Mouse (Mus musculus) liver, postnatal 0 days (tissue): ENCODE data around the gene Slc41a1.

Experiments used
- CTCF ChIP-seq: sonication (generic); IDR thresholded peaks from 2 replicates; pipeline ENCODE4 v1.5.1; 2016; ENCODE audit warnings: antibody characterized with exemption, low read depth
- EP300 ChIP-seq: IDR thresholded peaks from 2 replicates; pipeline ENCODE4 v1.6.1; 2016; ENCODE audit warnings: antibody characterized with exemption, low read depth, mild to moderate bottlenecking

DNA sequence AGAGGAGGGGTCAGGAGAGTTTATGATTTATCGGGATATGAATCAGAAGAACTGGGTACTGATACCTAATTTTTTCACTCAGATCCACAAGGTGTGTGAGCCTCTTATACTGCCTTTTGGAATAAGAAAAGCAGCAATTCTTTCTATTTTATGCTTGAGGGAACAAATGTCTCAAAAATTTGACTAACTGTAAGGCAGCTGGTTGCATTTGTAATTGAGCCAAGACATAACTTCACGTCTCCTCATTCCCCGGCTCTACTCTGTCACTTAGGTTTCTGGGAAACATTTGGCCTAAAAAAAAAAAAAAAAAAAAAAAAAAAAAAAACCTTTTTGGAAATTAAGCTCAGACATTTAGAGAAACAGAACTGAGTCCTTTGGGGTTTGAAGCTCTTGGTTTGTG is 59.3 kb downstream of the Slc41a1 start:
- no peak for TF ChIP-seq CTCF
- no peak for TF ChIP-seq EP300
